Mouse (Mus musculus) ES-E14 (cell line): ENCODE results near the gene Gm26657.

ENCODE experiments used
- HCFC1 ChIP-seq: IDR thresholded peaks from 2 replicates; pipeline ENCODE4 v1.6.1; 2012; ENCODE audit warnings: low read length, inconsistent platforms, borderline replicate concordance; ENCODE audit not compliant: insufficient read depth
- MAFK ChIP-seq: IDR thresholded peaks from 2 replicates; pipeline ENCODE4 v1.6.1; 2014; ENCODE audit warnings: mild to moderate bottlenecking, low read depth, low read length, inconsistent platforms; ENCODE audit not compliant: insufficient read depth

GRCm38 (mm10) chr4:56718573-56719442, 21.1 kb upstream of the Gm26657 start:
- no peak for TF ChIP-seq MAFK
- no peak for TF ChIP-seq HCFC1
